Mouse (Mus musculus) kidney, adult 11 months (tissue): ENCODE measurements at regions not wholly inside any gene's neighbourhood (a gene's known extent, or its start where the extent isn't known, plus 50 kb on each side); places are given as distances from the start of the nearest gene placed in this dataset.

Experiments used
- DNase-seq: peaks from one replicate; pipeline ENCODE4 v3.0.0; 2022

DNA sequence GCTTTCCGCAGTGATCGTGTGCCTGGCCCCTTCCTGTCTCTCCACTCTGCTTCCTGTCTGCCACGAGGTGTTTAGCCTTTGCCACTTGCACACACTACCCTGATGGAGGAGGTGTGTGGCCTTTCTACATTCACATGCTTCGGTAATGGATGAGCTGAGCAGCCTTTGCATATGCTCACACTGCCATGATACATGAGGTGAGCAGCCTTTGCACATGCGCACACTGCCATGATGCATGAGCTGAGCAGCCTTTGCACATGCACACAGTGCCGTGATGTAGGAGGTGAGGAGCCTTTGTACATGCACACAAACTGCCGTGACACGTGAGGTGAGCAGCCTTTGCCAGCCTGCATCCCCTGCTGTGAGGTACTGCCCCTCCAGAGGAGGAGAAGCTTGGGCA is 58.3 kb downstream of the Erv3 start:
- DNase-seq, result no peak

DNA sequence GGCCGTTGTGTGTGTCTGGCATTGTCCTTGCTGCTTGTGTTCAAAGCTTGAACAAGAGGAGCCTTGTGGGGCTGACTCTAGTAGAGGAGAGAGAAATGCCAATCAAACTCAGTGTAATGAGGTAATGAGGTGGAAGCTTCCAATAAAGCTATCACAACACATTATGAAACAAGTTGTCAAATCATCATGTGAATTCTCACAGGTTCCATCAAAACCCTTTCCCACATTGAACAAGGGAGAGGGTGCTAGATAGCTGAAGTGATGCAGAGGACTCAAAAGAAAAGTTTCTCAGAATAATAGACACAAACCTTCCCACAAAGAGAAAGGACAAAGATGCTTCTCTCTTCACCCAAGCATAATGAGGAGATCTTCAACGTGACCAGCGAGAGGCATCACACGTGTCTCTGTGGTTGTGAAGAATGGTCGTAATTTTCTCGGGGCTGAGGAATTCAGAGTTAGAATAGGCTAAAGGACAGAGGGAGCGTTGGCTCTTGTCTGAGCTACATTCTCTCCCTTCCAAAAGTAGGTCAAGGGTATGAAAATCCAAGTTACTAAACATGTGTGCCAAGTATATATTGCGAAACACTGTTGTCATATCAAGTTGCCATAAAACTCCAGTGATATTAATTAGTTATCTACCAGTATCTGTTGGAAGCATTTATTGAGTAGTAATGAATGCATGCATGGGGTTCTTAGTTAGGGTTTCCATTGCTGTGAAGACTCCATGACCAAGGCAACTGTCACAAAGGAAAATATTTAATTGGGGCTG is 59.2 kb downstream of the Erv3 start:
- DNase-seq, result no peak

DNA sequence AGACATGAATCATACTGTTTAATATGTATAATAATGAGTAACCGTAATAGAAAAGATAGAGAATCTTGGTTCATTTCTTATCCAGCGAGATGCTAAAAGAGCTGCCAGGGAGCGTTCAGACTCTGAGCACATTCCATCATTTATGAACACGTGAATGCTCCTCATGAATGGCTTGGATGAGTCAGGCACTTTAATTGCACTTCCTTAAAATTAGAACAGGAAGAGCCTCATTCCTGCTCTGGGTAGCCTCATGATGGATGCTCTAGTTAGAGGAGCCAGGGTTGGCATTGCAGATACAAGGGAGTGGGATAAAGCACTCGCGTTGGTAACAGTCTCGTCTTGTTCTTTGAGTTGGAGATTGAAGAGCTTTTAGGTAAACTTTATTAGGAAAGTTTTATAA is 60.1 kb downstream of the Erv3 start:
- no peak for DNase-seq

DNA sequence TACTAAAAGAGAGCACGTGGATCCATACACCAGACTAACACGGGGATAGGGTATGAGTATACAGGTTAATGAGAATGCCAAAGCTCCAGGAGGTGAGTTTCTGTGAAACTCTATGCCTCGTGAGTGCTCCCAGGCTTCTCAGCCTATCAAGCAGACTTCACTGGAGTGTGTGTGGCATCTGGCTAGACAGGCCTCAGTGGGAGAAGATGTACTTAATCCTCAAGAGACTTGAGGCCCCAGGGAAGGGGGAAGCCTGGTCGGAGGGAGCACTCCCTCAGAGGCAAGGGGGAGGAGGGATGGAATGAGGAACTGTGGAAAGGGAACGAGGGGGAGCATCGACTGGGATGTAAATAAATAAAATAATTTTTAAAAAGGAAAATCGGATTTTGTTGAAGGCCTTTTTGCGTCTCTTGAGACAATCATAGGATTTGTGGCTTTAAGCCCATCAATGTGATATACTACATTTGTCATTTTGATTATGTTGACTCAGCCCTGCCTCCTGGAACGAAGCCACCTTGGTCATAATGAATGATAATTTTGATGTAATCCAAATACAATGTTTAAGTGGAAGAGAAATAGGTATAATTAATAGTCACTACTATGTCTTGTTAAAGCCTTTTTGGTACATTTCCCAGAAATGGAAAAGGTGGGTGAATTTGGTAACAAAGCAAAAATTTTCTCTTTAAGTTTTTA is 62.4 kb downstream of the Erv3 start:
- DNase-seq, result no peak

GRCm38 (mm10) chr2:131775381-131775780 is 84.2 kb downstream of the Erv3 start:
- no peak for DNase-seq

GRCm38 (mm10) chr2:131773691-131774090 is 85.9 kb downstream of the Erv3 start:
- DNase-seq, result no peak

GRCm38 (mm10) chr2:131772163-131772562 is 87.4 kb downstream of the Erv3 start:
- DNase-seq, result no peak

GRCm38 (mm10) chr2:131770852-131771251 is 88.7 kb downstream of the Erv3 start:
- peak; percentile 17 for DNase-seq

- peak; percentile 75 for DNase-seq
These were observed 89.8 kb downstream of the Erv3 start for GRCm38 (mm10) chr2:131769656-131770210.

DNA sequence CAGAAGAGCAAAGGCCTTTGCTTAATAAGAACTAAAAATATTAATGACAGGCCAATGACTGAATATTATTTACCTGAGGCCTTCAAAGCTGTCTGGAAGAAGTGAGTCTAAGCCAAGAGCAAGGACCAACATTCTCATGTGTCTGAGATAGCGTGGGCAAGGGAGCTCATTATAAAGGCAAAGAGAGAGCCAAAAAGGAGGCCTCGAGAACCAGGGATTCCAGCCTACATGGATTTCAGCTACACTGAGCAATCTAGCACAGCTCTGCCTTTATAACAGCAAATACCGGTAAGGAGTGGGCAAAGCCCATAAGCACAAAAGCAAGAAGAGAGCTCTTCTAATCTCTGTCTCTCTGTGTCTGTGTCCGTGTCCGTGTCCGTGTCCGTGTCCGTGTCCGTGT is 93.0 kb downstream of the Erv3 start:
- no peak for DNase-seq

- DNase-seq, result no peak
These were observed 98.0 kb downstream of the Erv3 start for GRCm38 (mm10) chr2:131761507-131761906.

GRCm38 (mm10) chr2:131757183-131757903 is 102.2 kb downstream of the Erv3 start:
- no peak for DNase-seq

- DNase-seq, result no peak
These were observed 104.4 kb downstream of the Erv3 start for GRCm38 (mm10) chr2:131755107-131755506.

- DNase-seq, result no peak
These were observed 106.1 kb downstream of the Erv3 start for GRCm38 (mm10) chr2:131753436-131753835.

- no peak for DNase-seq
These were observed 108.9 kb downstream of the Erv3 start for GRCm38 (mm10) chr2:131750679-131751078.

- DNase-seq, result peak; percentile 6
These were observed 109.3 kb downstream of the Erv3 start for GRCm38 (mm10) chr2:131750206-131750605.

GRCm38 (mm10) chr2:131749746-131750145 is 109.8 kb downstream of the Erv3 start:
- DNase-seq, result peak; percentile 14

GRCm38 (mm10) chr2:131748791-131749190 is 110.8 kb downstream of the Erv3 start:
- no peak for DNase-seq

- DNase-seq, result no peak
These were observed 111.8 kb downstream of the Erv3 start for GRCm38 (mm10) chr2:131747707-131748106.

DNA sequence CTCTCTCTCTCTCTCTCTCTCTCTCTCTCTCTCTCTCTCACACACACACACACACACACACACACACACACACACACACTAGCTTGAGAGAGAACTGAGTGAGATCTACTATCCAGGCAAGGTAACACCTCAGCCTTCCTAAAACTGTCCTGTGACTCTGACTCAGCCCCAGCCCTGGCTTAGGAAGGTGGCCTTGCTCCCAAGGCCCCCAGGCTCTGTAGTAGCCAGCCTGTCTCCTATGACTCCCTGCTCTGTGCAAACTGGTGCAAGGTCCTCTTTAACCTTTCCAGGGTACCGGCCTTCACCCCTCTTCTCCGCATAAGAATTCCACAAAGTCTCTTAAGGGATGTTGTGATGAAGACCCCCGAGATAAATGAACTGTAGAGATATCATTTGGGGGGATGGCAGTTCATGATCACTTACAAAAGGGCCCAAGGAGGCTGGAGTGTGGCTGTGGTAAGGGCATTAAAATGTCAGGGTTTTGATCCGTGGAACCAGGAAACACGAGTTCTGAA is 114.1 kb downstream of the Erv3 start:
- no peak for DNase-seq

- no peak for DNase-seq
These were observed 114.6 kb downstream of the Erv3 start for GRCm38 (mm10) chr2:131744957-131745356.

DNA sequence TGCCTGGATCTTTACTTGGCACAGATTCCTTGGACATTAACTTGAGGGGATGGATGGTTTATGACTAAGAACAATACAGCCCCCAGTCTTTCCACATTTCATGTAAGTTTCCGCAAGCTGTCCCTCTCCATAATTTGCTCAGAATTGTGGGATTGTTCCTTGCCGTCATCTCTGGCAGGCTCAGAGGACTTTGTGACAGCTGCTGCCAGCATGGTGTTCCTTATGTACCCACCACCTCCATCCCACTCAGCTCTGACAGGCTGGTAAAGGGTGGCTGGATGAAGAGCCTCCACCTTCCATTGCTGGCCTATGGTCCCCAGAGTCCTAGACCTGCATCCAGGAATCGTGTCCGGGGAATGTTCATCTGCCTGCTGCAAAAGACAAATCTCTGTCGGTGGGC is 119.1 kb downstream of the Erv3 start:
- DNase-seq, result no peak

DNA sequence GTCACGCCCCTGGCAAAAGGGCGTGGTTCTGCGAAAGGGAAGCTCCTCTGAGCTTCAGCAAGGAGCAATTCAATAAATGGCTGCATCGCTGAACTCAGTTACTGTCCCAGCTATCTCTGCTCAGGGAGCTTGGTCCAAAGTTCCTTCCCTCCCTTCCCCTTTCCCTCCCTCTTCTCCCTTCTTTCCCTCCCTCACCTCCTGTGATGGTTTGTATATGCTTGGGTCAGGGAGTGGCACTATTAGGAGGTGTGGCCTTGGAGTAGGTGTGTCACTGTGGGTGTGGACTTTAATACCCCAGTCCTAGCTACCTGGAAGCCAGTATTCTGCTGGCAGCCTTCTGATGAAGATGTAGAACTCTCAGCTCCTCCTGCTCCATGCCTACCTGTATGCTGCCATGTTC is 120.5 kb downstream of the Erv3 start:
- DNase-seq, result no peak
